Mouse (Mus musculus) MEL (cell line): ENCODE results near the gene Cmss1. TPM values are rescaled to one million over a fixed set of nuclear protein-coding genes. Genes with fewer than 3 reads are reported as not detected.

ENCODE experiments used
- DNase-seq: peaks from one replicate; pipeline ENCODE4 v3.0.0; 2011; ENCODE audit warnings: low read depth, low spot score
- H3K27ac ChIP-seq: 2 replicates; pipeline ENCODE4 v1.5.1; 2012; ENCODE audit warnings: low read depth, mild to moderate bottlenecking, control low read depth, low read length, moderate library complexity; ENCODE audit not compliant: control insufficient read depth
- H3K27me3 ChIP-seq, 2 experiments: fragments of 150-350 bp in 1 of 2; sonication (generic) in 1 of 2; 2 replicates each; pipeline ENCODE4 v1.6.1; 2012; ENCODE audit warnings: low read length in 2 of 2, mild to moderate bottlenecking in 2 of 2, improper control_type of control experiment in 1 of 2, moderate library complexity in 1 of 2; ENCODE audit not compliant: insufficient read depth in 2 of 2, control insufficient read depth in 1 of 2
- H3K36me3 ChIP-seq, 2 experiments: 2 replicates each; pipeline ENCODE4 v1.6.1; 2012 to 2014; ENCODE audit warnings: low read length in 2 of 2, improper control_type of control experiment in 1 of 2, inconsistent platforms in 1 of 2, mild to moderate bottlenecking in 1 of 2; ENCODE audit not compliant: insufficient read depth in 2 of 2, control insufficient read depth in 1 of 2
- H3K4me1 ChIP-seq, 2 experiments: fragments of 150-350 bp in 1 of 2; sonication (generic) in 1 of 2; 2 replicates each; pipeline ENCODE4 v1.6.1; 2012; ENCODE audit warnings: low read length in 2 of 2, improper control_type of control experiment in 1 of 2, mild to moderate bottlenecking in 1 of 2; ENCODE audit not compliant: insufficient read depth in 2 of 2, control insufficient read depth in 1 of 2
- H3K4me3 ChIP-seq, 2 experiments: fragments of 150-350 bp in 1 of 2; sonication (generic) in 1 of 2; 2 replicates each; pipeline ENCODE4 v1.5.1; 2012; ENCODE audit warnings: low read depth in 2 of 2, low read length in 2 of 2, mild to moderate bottlenecking in 2 of 2, moderate library complexity in 2 of 2, control low read depth in 1 of 2, improper control_type of control experiment in 1 of 2; ENCODE audit not compliant: control insufficient read depth in 1 of 2, insufficient read depth in 1 of 2
- H3K79me2 ChIP-seq: 2 replicates; pipeline ENCODE4 v1.6.1; 2012; ENCODE audit warnings: mild to moderate bottlenecking, low read length, moderate library complexity; ENCODE audit not compliant: control insufficient read depth, poor library complexity, insufficient read depth
- H3K9ac ChIP-seq: 2 replicates; pipeline ENCODE4 v1.6.1; 2012; ENCODE audit warnings: low read depth, mild to moderate bottlenecking, control low read depth, low read length, moderate library complexity; ENCODE audit not compliant: control insufficient read depth, poor library complexity, severe bottlenecking
- H3K9me3 ChIP-seq: fragments of 150-350 bp; sonication (generic); replicated peaks from 2 replicates; pipeline ENCODE4 v1.6.1; 2012; ENCODE audit warnings: mild to moderate bottlenecking, low read length, improper control_type of control experiment, moderate library complexity; ENCODE audit not compliant: insufficient read depth
- BHLHE40 ChIP-seq: IDR thresholded peaks from 2 replicates; pipeline ENCODE4 v1.6.1; 2012; ENCODE audit warnings: low read depth, mild to moderate bottlenecking, inconsistent platforms, low read length, improper control_type of control experiment, borderline replicate concordance
- CHD2 ChIP-seq: IDR thresholded peaks from 2 replicates; pipeline ENCODE4 v1.6.1; 2011; ENCODE audit warnings: low read length, improper control_type of control experiment
- CTCF ChIP-seq, 3 experiments: IDR thresholded peaks in 2 of 3; conservative IDR thresholded peaks in 1 of 3; 2 replicates each; pipeline ENCODE4 v1.5.1; 2011 to 2012; ENCODE audit warnings: low read length in 3 of 3, low read depth in 2 of 3, mild to moderate bottlenecking in 2 of 3, improper control_type of control experiment in 1 of 3, inconsistent platforms in 1 of 3, mixed read lengths in 1 of 3, moderate library complexity in 1 of 3; ENCODE audit not compliant: control insufficient read depth in 1 of 3, insufficient read depth in 1 of 3, poor library complexity in 1 of 3, severe bottlenecking in 1 of 3
- E2F4 ChIP-seq: IDR thresholded peaks from 2 replicates; pipeline ENCODE4 v1.6.1; 2011; ENCODE audit warnings: low read depth, low read length, improper control_type of control experiment, borderline replicate concordance
- EP300 ChIP-seq, 2 experiments: IDR thresholded peaks; 2 replicates each; pipeline ENCODE4 v1.6.1; 2011; ENCODE audit warnings: improper control_type of control experiment in 2 of 2, low read length in 2 of 2, low read depth in 1 of 2, mild to moderate bottlenecking in 1 of 2
- ETS1 ChIP-seq: IDR thresholded peaks from 2 replicates; pipeline ENCODE4 v1.6.1; 2012; ENCODE audit warnings: low read depth, mild to moderate bottlenecking, inconsistent platforms, low read length, improper control_type of control experiment, moderate library complexity
- GATA1 ChIP-seq: IDR thresholded peaks from 2 replicates; pipeline ENCODE4 v1.6.1; 2011; ENCODE audit warnings: low read depth, low read length, improper control_type of control experiment
- HCFC1 ChIP-seq: IDR thresholded peaks from 2 replicates; pipeline ENCODE4 v1.6.1; 2012; ENCODE audit warnings: low read depth, mild to moderate bottlenecking, inconsistent platforms, low read length, improper control_type of control experiment, moderate library complexity
- KAT2A ChIP-seq: conservative IDR thresholded peaks from 2 replicates; pipeline ENCODE4 v1.6.1; 2012; ENCODE audit warnings: low read depth, low read length, improper control_type of control experiment, inconsistent platforms
- MAFK ChIP-seq: IDR thresholded peaks from 2 replicates; pipeline ENCODE4 v1.6.1; 2011; ENCODE audit warnings: low read depth, mild to moderate bottlenecking, low read length, improper control_type of control experiment, borderline replicate concordance
- MAX ChIP-seq: IDR thresholded peaks from 2 replicates; pipeline ENCODE4 v1.6.1; 2011; ENCODE audit warnings: low read length, improper control_type of control experiment
- MEF2A ChIP-seq: IDR thresholded peaks from 2 replicates; pipeline ENCODE4 v1.6.1; 2014; ENCODE audit warnings: low read depth, mild to moderate bottlenecking, inconsistent platforms, low read length, improper control_type of control experiment; ENCODE audit not compliant: poor library complexity, insufficient replicate concordance, severe bottlenecking; ENCODE audit errors: extremely low read depth
- MYB ChIP-seq: IDR thresholded peaks from 2 replicates; pipeline ENCODE4 v1.6.1; 2011; ENCODE audit warnings: mild to moderate bottlenecking, low read depth, low read length, improper control_type of control experiment
- MYC ChIP-seq: IDR thresholded peaks from 2 replicates; pipeline ENCODE4 v1.6.1; 2011; ENCODE audit warnings: low read depth, mild to moderate bottlenecking, low read length, improper control_type of control experiment, moderate library complexity
- POLR2A ChIP-seq, 2 experiments: IDR thresholded peaks; 2 replicates each; pipeline ENCODE4 v1.6.1; 2011 to 2012; ENCODE audit warnings: low read length in 2 of 2, mild to moderate bottlenecking in 2 of 2, control low read depth in 1 of 2, improper control_type of control experiment in 1 of 2, low read depth in 1 of 2, moderate library complexity in 1 of 2; ENCODE audit not compliant: control insufficient read depth in 1 of 2, insufficient read depth in 1 of 2, poor library complexity in 1 of 2
- POLR2AphosphoS2 ChIP-seq: IDR thresholded peaks from 2 replicates; pipeline ENCODE4 v1.6.1; 2011; ENCODE audit warnings: low read length, improper control_type of control experiment
- POLR2AphosphoS5 ChIP-seq: IDR thresholded peaks from 2 replicates; pipeline ENCODE4 v1.6.1; 2012; ENCODE audit warnings: low read depth, borderline replicate concordance, mild to moderate bottlenecking, inconsistent platforms, low read length, moderate library complexity, mixed read lengths
- RAD21 ChIP-seq: IDR thresholded peaks from 2 replicates; pipeline ENCODE4 v1.6.1; 2011; ENCODE audit warnings: mild to moderate bottlenecking, low read depth, low read length, improper control_type of control experiment
- RCOR1 ChIP-seq: IDR thresholded peaks from 2 replicates; pipeline ENCODE4 v1.6.1; 2012; ENCODE audit warnings: low read depth, mild to moderate bottlenecking, inconsistent platforms, low read length, improper control_type of control experiment
- SIN3A ChIP-seq: IDR thresholded peaks from 2 replicates; pipeline ENCODE4 v1.6.1; 2012; ENCODE audit warnings: low read length, improper control_type of control experiment, inconsistent platforms
- SMC3 ChIP-seq: IDR thresholded peaks from 2 replicates; pipeline ENCODE4 v1.6.1; 2011; ENCODE audit warnings: low read depth, low read length, improper control_type of control experiment
- TBP ChIP-seq: IDR thresholded peaks from 2 replicates; pipeline ENCODE4 v1.8.0; 2011; ENCODE audit warnings: low read depth, low read length, improper control_type of control experiment
- TCF12 ChIP-seq: IDR thresholded peaks from 2 replicates; pipeline ENCODE4 v1.6.1; 2014; ENCODE audit warnings: low read depth, mild to moderate bottlenecking, inconsistent platforms, low read length, improper control_type of control experiment, moderate library complexity
- UBTF ChIP-seq: IDR thresholded peaks from 2 replicates; pipeline ENCODE4 v1.6.1; 2012; ENCODE audit warnings: low read depth, mild to moderate bottlenecking, inconsistent platforms, low read length, improper control_type of control experiment, moderate library complexity, borderline replicate concordance; ENCODE audit not compliant: insufficient read depth
- USF2 ChIP-seq, 2 experiments: IDR thresholded peaks; 2 replicates each; pipeline ENCODE4 v1.6.1; 2011 to 2012; ENCODE audit warnings: improper control_type of control experiment in 2 of 2, low read length in 2 of 2, borderline replicate concordance in 1 of 2, inconsistent platforms in 1 of 2, low read depth in 1 of 2, mild to moderate bottlenecking in 1 of 2; ENCODE audit not compliant: insufficient read depth in 1 of 2
- ZC3H11A ChIP-seq: IDR thresholded peaks from 2 replicates; pipeline ENCODE4 v1.6.1; 2012; ENCODE audit warnings: low read depth, mild to moderate bottlenecking, inconsistent platforms, low read length, improper control_type of control experiment
- ZKSCAN1 ChIP-seq: IDR thresholded peaks from 2 replicates; pipeline ENCODE4 v1.6.1; 2012; ENCODE audit warnings: low read depth, mild to moderate bottlenecking, inconsistent platforms, low read length, improper control_type of control experiment, moderate library complexity
- ZMIZ1 ChIP-seq: IDR thresholded peaks from 2 replicates; pipeline ENCODE4 v1.6.1; 2012; ENCODE audit warnings: low read depth, mild to moderate bottlenecking, inconsistent platforms, low read length, improper control_type of control experiment, moderate library complexity
- ZNF384 ChIP-seq: IDR thresholded peaks from 2 replicates; pipeline ENCODE4 v1.6.1; 2012; ENCODE audit warnings: low read depth, mild to moderate bottlenecking, inconsistent platforms, low read length, improper control_type of control experiment
- polyA plus RNA-seq, 2 experiments: library from polyadenylated mRNA; stranded (reverse) in 1 of 2; unstranded in 1 of 2; fragments of >175 nt in 1 of 2; fragments of >200 nt in 1 of 2; gene quantifications; 2 replicates each; pipeline versions ENCODE4 v1.2.1 to v1.2.4; 2012; ENCODE audit warnings: low replicate concordance in 2 of 2, low read depth in 1 of 2; ENCODE audit not compliant: insufficient read length in 2 of 2, insufficient read depth in 1 of 2, missing spikeins in 1 of 2
- total RNA-seq: library from RNA; depleted of rRNA; stranded (reverse); fragments of 300-350 nt; gene quantifications from 2 replicates; pipeline ENCODE4 v1.2.3, GENCODE M21; 2012

The Cmss1 gene
- total and polyA plus RNA-seq, 3 experiments = 80.9 to 94.7 TPM; not detected in 1

DNA sequence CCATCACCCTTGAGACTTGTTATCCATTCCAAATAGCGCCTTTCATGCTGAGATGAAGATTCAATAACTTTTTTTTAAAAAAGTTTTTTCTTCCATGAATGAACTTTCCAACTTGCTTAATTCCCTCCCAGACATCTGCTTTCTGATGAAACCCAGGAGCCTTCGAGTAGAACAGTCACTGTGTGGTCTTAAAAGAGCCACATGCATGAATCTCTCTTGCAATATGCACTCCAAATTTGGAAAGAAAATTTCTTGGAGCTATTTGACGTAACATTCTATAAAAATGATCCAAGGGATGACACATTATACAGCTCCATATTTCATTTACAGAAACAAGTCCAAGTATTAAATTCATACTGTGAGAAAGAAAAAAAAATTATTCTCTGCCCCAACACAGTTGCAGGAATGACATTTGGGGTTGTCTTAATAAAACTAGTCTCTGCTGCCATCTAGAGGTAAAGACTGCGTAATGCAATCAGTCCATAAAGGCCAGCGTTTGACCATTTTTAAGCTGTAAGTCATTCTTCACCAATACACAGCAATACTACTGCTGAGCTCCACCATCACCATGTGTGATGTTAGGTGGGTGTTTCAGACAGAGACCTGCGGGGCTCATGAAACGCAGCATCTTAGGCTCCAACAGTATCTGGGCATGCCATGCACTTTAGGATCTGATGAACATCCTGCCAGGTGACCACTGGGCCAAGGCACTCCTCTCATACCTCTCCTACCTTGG, 13.1 kb downstream of the Cmss1 start:
- no peaks in the 10 kb centered on the region for H3K27me3 ChIP-seq
- H3K9ac ChIP-seq = no peak overlapping the region
- TF ChIP-seq BHLHE40 (no peak), SMC3 (peak; percentile 81), SIN3A (peak; percentile 38; the same call in 1 of the 2 replicates), KAT2A (no peak), ETS1 (no peak), POLR2AphosphoS5 (no peak), MAFK (no peak), ZC3H11A (peak; percentile 86), RCOR1 (no peak), UBTF (no peak), MEF2A (no peak), MYB (no peak), ZNF384 (peak; percentile 84), ZKSCAN1 (no peak), TBP (no peak), RAD21 (peak; percentile 94), E2F4 (no peak), CTCF (IDR thresholded peaks at IDR 0.05 in 2 of 3, conservative IDR thresholded peaks at IDR 0.05 in 1 of 3; ENCODE audit: control insufficient read depth in 1 of 3, insufficient read depth in 1 of 3, low read depth in 2 of 3, low read length in 3 of 3, poor library complexity in 1 of 3, severe bottlenecking in 1 of 3) (peak; percentile 33 to 88 (median 76))
- DNase-seq = peak; percentile 77
- peaks cover 9% of the 10 kb centered on the region for H3K79me2 ChIP-seq
- no peak overlapping the region for H3K27ac ChIP-seq
- H3K9me3 ChIP-seq = no peaks in the 10 kb centered on the region
- no peak overlapping the region for H3K4me3 ChIP-seq
- H3K36me3 ChIP-seq = no peaks in the 10 kb centered on the region
- no peaks in the 10 kb centered on the region for H3K4me1 ChIP-seq

GRCm38 (mm10) chr16:57585201-57585600, 21.5 kb downstream of the Cmss1 start:
- H3K4me3 ChIP-seq = peak overlapping the region in 1 of 2 experiments; percentile 32; a peak in 1 of 4 replicates
- no peak for TF ChIP-seq POLR2A (IDR thresholded peaks at IDR 0.05; ENCODE audit: control insufficient read depth in 1 of 2, insufficient read depth in 1 of 2, low read depth in 1 of 2, low read length in 2 of 2, poor library complexity in 1 of 2)
- TF ChIP-seq POLR2AphosphoS5 = no peak
- no peak for TF ChIP-seq TBP
- TF ChIP-seq CHD2 = no peak
- no peak for TF ChIP-seq MYC
- no peak for TF ChIP-seq RAD21
- 0 out of 2 replicates have a peak, but pooled peaks have one; percentile 34 for TF ChIP-seq RCOR1
- TF ChIP-seq ZMIZ1 = no peak
- TF ChIP-seq GATA1 = peak; percentile 69
- TF ChIP-seq ZC3H11A = no peak
- TF ChIP-seq SIN3A = peak; percentile 43; the same call in 1 of the 2 replicates
- peak; percentile 36; the same call in 1 of the 2 replicates for TF ChIP-seq TCF12
- no peak for TF ChIP-seq MAFK
- TF ChIP-seq ETS1 = peak; percentile 33; the same call in 1 of the 2 replicates
- TF ChIP-seq HCFC1 = no peak
- no peak for TF ChIP-seq USF2 (IDR thresholded peaks at IDR 0.05; ENCODE audit: borderline replicate concordance in 1 of 2, insufficient read depth in 1 of 2, low read depth in 1 of 2, low read length in 2 of 2)
- TF ChIP-seq EP300 (IDR thresholded peaks at IDR 0.05; ENCODE audit: low read depth in 1 of 2, low read length in 2 of 2) = peak; percentile 63 to 75
- no peak for TF ChIP-seq MAX
- TF ChIP-seq POLR2AphosphoS2 = no peak
- peak; percentile 59; the same call in 1 of the 2 replicates for TF ChIP-seq ZNF384

More at GRCm38 (mm10) chr16:57585201-57585600, 21.5 kb downstream of the Cmss1 start:
- Histone ChIP-seq H3K4me1 (peaks cover 9 to 12% of the 10 kb centered on the region in 2 experiments; a peak in 3 of 4 replicates), H3K27me3 (no peaks in the 10 kb centered on the region), H3K9ac (no peak overlapping the region), H3K36me3 (peaks cover 0 to 13% of the 10 kb centered on the region in 2 experiments; a peak in 2 of 4 replicates), H3K27ac (peak overlapping the region; percentile 38), H3K79me2 (peaks cover 17% of the 10 kb centered on the region), H3K9me3 (no peaks in the 10 kb centered on the region)
- peak; percentile 50 for DNase-seq
